Mouse (Mus musculus) heart, postnatal 10 days (tissue): ENCODE data around the gene Cracr2b. TPM values are rescaled to one million over a fixed set of nuclear protein-coding genes. Genes with fewer than 3 reads are reported as not detected.

Source experiments
- DNase-seq, 2 experiments: peaks; one replicate each; pipeline ENCODE4 v3.0.0; 2021
- intact Hi-C: fragments of 180-260 bp; cut with DNase I; formaldehyde crosslinking; loops from one replicate; pipeline ENCODE4 v1.15.1; 2025
- total RNA-seq, 2 experiments: library from RNA; stranded (reverse); gene quantifications; 2 replicates each; pipeline ENCODE4 v1.2.3; 2021

The Cracr2b gene
- total RNA-seq, 2 experiments from 2014 or later = 23.2 to 26.1 TPM

DNA sequence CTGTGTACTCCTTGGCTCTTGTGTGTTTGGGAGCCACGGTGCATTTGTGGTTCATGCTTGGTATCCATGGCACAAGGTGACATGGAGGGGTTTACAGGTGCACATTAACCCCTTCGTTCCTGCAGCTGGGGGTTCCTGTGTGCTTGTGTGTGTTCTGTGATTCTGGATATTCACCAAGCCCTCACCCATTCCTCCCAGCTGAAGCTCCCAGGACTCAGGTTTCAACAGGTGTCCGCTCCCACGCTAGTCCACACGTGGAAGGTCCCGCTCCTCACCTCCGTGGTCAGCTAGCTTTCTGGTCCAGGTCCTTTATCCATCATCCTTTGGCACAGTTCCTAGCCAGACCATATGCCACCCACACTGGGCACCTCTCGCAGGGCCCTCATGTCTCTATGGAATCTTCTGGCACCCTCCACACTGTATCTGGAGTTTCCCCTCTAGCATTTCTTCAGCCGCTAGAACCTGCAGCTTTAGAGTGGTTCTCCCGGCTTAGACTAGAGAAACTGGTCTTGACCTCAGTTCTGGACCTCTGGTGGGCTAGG, 5.8 kb downstream of the Cracr2b start:
- intact Hi-C loops = no loop called here
- no peak for DNase-seq

DNA sequence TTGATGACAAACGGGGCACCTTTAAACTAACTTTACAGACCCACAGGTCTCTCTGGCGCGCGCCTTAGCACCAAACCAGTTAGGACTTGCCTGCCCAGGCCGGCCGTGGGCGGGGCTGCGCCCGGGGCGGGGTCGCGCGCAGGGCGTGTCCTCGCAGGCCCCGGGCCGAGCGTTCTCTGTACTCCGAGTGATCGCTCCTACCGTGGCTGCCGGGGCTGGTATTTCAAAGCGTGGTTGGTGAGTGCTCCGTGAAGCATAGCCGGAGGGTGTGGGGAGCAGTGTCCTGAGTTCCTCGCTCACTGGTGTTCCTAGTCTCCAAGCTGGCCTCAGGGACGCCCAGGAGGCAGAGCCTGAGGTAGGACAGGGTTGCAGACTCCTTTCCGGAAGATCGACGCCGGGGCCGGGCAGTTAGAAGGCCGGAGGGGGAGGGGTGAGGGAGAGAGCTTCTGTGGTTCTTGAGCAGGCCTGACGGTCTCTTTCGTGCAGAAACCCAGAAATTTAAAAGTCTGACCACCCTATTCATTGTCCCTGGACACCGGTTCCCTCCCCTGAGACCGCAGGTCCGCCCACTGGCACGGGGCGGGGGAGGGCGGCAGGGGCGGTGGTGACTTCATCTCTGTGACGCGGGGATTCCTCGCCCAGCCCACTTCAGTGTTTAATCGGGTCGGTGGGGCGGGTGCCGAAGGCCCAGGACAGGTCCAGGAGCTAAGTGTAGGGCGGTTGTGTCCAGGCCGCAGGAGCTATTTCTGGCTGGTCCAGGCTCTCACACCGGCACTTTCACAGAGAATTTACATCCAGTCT, 6.5 kb downstream of the Cracr2b start, which contains the start of gene Cd151:
TSS of gene Cd151 (plus strand) at position 163 of the 801 bp plus-strand sequence.
- intact Hi-C loops = no loop called here
- peak; percentile 94 for DNase-seq

DNA sequence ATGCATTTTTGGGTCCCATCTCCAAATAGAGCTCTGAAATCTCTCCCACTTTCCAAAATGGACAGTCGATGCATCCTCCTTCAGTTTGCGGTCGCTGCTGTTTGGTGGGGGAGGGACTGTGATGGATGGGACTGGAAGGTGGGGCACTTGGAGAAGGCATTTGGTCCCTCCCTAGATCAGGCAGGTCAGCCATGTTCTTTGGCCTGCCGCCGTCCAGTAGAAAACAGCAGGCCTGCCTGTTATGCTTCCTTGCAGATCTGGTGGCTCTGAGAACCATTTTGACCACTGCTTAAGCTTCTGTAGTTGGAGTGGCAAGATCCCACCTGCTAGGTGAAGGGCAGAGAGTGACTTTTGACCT, 7.2 kb downstream of the Cracr2b start:
- DNase-seq = peak; percentile 59 to 73

DNA sequence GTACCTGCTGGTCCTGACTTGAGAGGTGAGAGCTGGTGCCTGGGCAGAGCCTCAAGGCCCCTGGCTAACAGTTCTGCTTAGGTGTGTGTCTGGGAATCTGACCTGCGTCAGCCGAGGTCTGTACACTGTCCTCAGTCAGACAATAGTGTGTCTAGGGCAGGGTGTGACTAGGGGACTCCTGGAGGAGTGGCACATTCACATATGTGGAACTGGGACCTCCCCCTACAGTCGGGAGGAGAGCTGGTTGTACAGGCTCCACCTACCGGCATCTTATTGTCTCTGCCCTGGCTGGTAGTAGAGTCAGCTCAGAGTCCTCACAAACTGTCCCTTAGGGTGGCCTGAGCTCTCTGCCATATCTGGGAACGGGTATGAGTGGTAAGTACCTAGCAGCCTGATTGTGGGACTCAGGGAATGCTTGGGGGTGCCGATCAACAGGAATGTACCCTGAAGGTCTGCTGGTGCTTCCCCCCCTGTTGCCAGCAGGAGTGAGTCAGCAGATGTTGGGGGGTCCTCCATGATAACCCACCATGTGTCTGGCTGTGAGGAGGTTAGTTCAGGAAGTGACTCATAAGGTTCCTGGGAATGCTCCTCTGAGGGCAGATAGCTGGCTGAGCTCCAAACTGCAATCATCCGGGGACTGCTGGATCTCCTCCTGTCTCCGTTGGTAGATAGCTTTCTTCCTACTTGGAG, 7.8 kb downstream of the Cracr2b start:
- intact Hi-C loops = no loop called here

More for the DNA sequence above, 7.2 kb downstream of the Cracr2b start:
- intact Hi-C loops = no loop called here

GRCm38 (mm10) chr7:141469352-141469751, 8.5 kb downstream of the Cracr2b start:
- intact Hi-C loops = no loop called here
- no peak for DNase-seq

More for the DNA sequence above, 7.8 kb downstream of the Cracr2b start:
- peak; percentile 82 to 86 for DNase-seq

- peak in 1 of 2 experiments; percentile 63 for DNase-seq
- intact Hi-C loops = no loop called here
Observed at GRCm38 (mm10) chr7:141469901-141470636, 9.2 kb downstream of the Cracr2b start.

DNA sequence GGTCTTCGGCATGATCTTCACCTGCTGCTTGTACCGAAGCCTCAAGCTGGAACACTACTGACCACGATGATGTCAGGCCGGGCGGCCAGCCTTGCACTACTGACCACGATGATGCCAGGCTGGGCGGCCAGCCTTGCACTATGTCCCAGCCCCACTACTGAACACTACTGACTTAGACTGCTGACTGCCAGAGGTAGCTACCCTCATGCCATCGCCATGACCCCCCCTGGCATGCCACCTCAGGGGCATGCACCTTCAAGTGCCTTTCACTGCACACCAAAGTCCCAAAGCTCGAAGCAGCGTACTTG, 9.7 kb downstream of the Cracr2b start:
- no peak for DNase-seq
- intact Hi-C loops = no loop called here

DNA sequence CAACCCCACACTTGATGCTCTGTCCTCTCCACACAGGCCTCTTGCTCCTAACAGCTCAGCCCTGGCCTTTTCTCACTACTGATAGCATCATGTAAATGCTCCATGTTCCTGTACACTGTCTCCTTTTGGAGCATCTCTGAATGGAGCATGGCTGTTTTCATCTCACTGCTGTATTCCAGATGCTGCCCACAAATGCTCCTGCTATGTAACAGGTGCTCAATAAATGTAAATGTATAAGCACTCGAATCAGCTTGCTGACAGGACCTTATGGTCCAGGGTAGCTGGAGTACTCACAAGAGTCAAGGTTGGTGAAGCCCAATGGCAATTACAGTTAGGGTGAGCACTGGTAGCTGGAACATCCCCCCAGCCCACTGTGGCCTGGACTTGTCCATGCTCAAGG, 10.3 kb downstream of the Cracr2b start:
- DNase-seq = no peak

DNA sequence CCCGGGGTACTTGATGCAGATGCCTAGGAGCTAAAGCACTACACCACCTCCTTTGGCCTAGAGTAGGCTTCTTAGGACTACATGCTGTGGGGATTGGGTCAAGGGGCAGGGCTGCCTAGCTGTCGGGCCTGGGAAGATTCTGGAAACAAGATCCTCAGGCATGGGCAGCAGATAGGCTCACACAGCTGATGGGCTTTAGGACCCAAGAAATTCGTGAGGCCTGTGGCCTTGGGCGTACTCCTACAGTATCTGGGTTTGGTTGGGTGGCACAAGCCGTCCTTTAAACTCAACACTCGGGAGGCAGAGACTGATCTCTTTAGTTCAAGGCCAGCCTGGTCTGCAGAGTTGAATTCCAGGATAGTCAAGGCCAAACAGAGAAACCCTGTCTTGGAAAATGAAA, 11.3 kb downstream of the Cracr2b start:
- intact Hi-C loops = no loop called here
- DNase-seq = no peak

More for the DNA sequence above, 10.3 kb downstream of the Cracr2b start:
- intact Hi-C loops = no loop called here

DNA sequence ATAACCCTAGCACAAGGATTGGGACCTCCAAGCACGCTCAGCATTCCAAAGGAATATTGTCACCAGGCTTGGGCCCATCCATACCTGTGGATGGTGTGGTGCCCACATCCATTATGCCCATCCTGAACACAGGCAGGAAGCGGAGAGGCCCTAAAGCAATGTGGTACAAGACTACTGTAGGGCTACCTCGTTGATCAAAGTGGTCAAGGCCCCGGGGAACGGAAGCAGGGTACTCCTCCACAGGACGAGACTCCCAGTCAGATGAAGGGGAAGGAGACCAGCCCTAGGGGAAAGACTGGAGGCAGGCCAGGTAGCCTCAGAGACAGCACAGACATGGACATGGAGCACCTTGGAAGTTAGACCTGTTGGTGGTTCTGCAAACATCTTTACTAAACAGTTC, 11.9 kb downstream of the Cracr2b start:
- no peak for DNase-seq
- intact Hi-C loops = no loop called here

DNA sequence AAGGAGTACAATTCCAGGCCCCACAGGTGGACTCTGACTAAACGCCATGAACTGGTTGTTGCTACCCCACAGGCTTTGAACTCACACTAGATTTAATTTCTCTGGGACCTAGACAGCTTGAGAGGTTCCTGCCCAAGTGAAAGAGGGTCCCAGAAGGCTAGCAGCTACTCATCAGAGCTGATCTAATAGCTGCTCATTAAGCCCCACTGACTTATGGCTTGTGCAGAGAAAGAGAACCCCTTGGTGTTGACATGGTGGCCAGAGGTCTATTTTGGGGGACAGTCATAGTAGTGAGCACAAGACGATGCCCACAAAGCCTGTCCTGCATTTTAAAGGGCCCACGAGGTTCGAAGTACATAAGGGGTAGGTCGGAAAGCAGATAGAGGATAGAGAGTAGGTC, 13.3 kb downstream of the Cracr2b start:
- no peak for DNase-seq
- intact Hi-C loops = no loop called here

DNA sequence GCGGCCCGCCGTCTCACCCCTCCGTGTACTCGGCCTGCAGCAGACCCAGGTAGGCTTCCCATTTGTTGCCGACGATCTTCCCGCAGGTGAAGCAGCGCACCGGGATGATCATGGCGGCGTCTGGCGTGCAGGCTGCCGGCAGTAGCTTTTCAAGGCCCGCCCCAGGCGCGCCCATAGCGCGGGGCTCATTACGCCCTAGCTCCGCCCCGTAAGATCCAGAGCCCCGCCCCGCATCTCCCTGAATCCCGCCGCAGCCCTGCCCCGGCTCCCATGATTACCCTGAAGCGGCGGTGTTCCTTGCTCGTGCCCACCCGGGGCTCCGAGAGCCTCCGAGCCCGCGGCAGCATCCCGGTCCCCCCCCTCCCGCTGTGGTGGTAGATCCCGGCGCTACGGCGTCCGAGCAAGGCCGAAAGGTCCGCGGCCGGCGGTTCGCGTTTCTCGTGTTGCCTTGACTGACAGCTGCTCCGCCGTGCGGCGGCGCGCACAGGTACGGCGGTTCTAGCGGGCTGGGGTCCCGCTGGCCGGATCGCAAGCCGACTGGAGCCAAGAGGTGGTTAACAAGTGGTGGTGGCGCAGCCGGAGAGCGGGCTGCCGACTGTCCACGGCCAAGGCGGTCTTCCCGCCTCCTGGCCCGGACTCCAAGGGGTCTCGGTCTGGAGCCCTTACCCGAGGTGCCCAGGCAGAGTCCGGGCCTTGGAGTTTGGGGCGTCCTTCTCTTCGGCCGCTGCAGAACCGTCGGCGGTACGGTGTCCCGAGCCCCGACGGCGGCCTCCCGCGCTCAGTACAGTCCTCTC, 14.3 kb downstream of the Cracr2b start, which contains the start of the genes Polr2l and Tspan4:
TSS of gene Polr2l (minus strand) at position 122 of the 794 bp plus-strand sequence.
TSS of gene Tspan4 (plus strand) at position 230 of the 794 bp plus-strand sequence.
- intact Hi-C loops = no loop called here

GRCm38 (mm10) chr7:141475805-141476158, 14.9 kb downstream of the Cracr2b start:
- intact Hi-C loops = no loop called here
- DNase-seq = no peak

More for the DNA sequence above, 14.3 kb downstream of the Cracr2b start, which contains the start of the genes Polr2l and Tspan4:
- peak; percentile 90 to 91 for DNase-seq

- intact Hi-C loops = no loop called here
- peak; percentile 89 to 93 for DNase-seq
Observed at GRCm38 (mm10) chr7:141476226-141476980, 15.5 kb downstream of the Cracr2b start.

GRCm38 (mm10) chr7:141476981-141477370, 16.1 kb downstream of the Cracr2b start:
- intact Hi-C loops = no loop called here
- DNase-seq = no peak

- no peak for DNase-seq
- intact Hi-C loops = no loop called here
Observed at GRCm38 (mm10) chr7:141477578-141478269, 16.8 kb downstream of the Cracr2b start.

DNA sequence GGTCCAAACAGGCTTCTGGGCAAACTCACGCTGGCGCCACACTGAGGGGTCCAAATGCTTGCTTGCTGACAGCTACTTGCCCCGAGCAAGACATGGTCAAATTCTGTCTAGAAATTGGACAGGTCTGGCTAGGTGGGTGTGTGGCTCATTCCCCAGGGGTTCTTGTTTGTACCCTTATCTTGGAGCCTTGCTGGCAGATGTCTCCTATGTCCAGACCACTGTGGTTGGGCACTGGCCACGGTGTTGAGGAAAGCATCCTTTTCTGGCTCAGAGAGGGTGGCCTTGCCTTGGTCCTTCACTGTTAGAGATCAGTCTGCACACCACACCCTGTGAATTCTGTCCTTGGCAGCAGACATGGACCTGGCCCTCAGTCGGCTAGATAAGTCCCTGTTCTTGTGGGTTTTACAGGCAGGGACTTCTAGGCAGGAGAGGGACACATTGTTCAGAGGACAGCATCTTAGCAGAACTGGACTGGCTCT, 17.4 kb downstream of the Cracr2b start:
- peak in 1 of 2 experiments; percentile 36 for DNase-seq
- intact Hi-C loops = no loop called here

GRCm38 (mm10) chr7:141480842-141481497, 20.1 kb downstream of the Cracr2b start:
- intact Hi-C loops = loop anchor here (1.0 to 5.0 kb wide), 3 partner anchors 44 to 185 kb away; no protein-coding TSS in a partner anchor
- peak; percentile 82 to 84 for DNase-seq
